Mouse (Mus musculus) ES-CJ7 (cell line): ENCODE results near the gene Neu4.
"Not testable (repeated sequence)": the region's sequence is repeated elsewhere in the genome, so short reads cannot be mapped to it uniquely, and the experiment has no call there.

Source experiments
- DNase-seq: peaks from one replicate; pipeline ENCODE4 v3.0.0; 2011; ENCODE audit warnings: low read depth, low spot score

The Neu4 gene

GRCm38 (mm10) chr1:94020151-94020550 is at the start of gene Neu4:
TSS of gene Neu4 (plus strand) at chr1:94020451.
- no peak for DNase-seq

GRCm38 (mm10) chr1:93970797-93971196 is 49.5 kb upstream of the Neu4 start:
- DNase-seq, result not testable (repeated sequence)

DNA sequence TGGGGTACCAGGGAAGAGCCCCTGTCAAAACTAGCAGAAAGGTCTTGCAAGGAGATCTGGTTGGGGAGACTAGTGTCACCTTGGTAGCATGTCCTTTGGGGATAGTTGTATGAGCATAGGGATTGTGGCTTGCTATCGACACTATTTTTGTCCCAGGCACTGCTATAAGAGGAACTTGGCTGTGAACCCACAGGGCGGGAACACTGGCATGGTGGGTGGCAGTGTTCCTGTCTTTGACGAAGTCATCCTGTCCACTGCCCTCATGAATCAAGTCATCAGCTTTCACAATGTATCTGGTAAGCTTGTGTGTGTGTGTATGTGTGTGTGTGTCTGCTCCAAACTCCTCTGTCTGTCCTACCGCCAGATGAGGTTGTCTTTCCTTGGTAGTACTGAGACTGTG is 44.5 kb upstream of the Neu4 start:
- not testable (repeated sequence) for DNase-seq

DNA sequence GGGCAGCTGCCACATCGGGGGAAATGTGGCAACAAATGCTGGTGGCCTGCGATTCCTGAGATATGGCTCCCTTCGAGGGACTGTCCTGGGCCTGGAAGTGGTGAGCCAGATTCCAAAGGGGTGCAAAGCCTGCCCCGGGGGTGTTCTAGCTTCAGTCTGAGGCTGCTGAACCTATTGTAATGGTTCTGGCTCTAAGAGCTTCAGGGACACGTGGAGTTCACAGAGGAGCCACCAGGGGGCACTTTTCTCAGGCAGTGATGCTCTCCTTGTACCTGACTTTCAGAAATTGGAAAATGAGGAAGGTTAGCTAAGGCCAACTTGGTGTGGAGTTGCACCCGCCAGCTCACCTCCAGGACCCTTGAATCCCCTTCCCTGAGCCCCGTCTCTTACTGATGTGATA is 42.0 kb upstream of the Neu4 start:
- not testable (repeated sequence) for DNase-seq

DNA sequence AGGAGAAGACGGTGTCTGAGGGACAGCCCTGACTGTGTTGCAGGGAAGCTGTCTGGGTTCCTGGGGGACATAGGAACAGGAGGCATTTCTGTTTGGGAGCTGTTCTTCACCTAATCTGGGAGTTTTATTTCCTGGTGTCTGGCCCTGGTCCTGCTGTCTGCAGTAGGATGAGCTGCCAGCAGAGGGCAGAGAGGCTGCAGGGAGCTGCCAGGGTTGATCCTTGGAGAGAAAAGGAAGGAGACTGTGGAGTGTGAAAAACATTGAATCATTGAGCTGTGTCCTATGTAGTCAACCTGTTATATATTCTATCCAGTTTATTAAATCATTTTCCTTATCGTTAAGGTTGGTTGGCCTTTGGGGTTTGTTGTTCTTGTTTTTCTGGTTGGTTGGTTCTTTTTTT is 39.3 kb upstream of the Neu4 start:
- DNase-seq, result not testable (repeated sequence)

DNA sequence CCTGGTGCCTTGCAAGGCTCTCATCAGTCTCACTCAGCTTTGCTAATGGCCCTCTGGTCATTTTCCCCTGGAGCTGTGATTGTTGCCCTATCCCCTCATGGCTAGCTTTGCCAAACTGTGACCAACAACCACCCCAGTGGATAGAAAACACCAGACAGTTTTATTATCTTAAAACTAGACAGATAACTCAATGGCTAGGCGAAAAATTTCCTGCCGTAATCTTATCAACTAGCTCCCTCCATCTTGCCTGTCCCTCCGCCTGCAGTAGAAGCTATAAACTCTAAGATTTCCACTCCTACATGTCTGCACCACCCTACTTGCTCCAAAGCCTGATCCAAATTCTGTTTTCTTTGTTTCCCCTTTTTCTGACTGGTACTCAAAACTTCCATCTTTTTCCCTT is 34.1 kb upstream of the Neu4 start:
- DNase-seq, result no peak

- no peak for DNase-seq
Observed at GRCm38 (mm10) chr1:93988786-93989185, 31.5 kb upstream of the Neu4 start.

GRCm38 (mm10) chr1:93990209-93990608 is 30.0 kb upstream of the Neu4 start, which contains the start of gene Gal3st2c:
TSS of gene Gal3st2c (plus strand) at chr1:93990509.
- DNase-seq, result not testable (repeated sequence)

- not testable (repeated sequence) for DNase-seq
Observed at GRCm38 (mm10) chr1:93991068-93991467, 29.2 kb upstream of the Neu4 start.

- DNase-seq, result not testable (repeated sequence)
Observed at GRCm38 (mm10) chr1:93991491-93991890, 28.8 kb upstream of the Neu4 start.

DNA sequence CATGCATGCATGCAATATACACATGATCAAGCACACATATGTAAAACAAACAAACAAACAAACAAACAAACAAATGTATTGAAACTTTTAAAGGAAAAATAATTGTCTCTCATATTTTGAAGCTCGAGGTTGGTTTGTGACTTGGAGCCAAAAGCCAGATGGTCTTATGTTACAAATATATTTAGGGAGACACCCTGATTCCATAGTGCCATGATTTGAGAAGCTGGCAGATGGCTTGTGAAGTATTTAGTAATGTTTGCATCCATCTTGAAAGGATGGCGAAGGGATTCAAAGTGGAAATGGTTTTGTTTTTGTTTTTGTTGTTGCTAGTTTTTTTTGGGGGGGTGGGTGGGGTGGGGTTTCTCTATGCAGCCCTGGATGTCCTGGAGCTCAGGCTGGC is 19.2 kb upstream of the Neu4 start:
- DNase-seq, result no peak

GRCm38 (mm10) chr1:94005954-94006506 is 14.2 kb upstream of the Neu4 start:
- DNase-seq, result not testable (repeated sequence)

- not testable (repeated sequence) for DNase-seq
Observed at GRCm38 (mm10) chr1:94008826-94009225, 11.4 kb upstream of the Neu4 start.

- no peak for DNase-seq
Observed at GRCm38 (mm10) chr1:94011643-94012042, 8.6 kb upstream of the Neu4 start.

GRCm38 (mm10) chr1:94027506-94028108 is 7.4 kb downstream of the Neu4 start:
- no peak for DNase-seq

- no peak for DNase-seq
Observed at GRCm38 (mm10) chr1:94028741-94029140, 8.5 kb downstream of the Neu4 start.

DNA sequence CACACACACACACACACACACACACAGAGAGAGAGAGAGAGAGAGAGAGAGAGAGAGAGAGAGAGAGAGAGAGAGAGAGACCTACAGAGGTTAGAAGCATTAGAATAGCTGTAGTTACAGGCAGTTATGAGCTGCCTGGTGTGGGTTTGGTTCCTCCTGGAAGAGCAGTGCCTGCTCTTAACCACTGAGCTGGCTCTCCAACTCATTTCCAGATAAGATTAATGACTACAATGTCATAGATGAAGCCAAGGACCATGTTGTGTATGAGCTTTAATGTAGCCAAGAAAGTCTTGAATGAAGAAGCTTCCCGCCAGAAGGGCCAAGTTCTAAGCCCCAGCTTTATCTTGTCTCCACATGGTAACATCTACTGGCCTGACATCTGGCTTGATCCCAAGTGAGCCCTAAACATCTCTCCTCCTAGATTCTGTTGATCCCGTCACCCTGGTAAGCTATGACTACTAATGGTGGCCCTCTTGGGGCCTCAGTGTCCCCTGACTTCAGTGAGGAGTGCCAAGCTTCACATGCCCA is 12.9 kb downstream of the Neu4 start:
- no peak for DNase-seq

DNA sequence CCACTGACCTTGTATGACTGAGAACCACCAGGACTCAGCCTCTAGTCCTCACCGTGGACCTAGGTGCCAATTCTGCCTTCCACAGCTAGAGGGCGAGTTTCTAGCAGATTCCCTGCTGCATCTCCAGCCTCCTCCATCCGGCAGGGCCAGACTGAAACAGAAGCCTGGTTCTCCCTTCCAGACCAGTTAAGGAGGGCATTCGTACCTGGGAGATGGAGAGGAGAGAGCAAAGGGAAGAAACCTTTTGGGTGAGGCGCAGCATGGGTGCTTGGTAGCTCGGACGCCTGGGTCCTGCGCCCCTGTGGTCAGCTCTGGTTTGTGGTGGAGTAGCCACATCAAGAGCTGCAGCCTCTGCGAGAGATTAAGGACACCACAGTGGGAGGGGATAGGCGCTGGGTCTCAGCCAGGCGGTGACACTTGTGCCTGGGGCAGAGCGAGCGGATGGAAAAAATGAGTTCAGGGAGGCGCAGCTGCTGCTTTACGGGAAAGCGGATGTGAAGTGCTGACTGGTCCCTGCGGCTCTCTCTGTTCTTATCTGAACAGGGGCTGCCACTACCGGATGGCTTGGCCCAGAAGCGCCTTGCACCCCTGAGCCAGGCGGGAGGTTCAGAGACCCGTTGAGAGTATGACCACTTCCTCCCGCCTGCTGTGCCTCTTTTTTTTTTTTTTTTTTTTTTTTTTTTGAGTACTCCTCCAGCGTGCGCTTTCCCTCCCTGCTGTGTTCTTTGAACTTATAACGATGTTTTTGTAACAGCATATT is 14.9 kb downstream of the Neu4 start:
- peak; percentile 93 for DNase-seq

GRCm38 (mm10) chr1:94040391-94040790 is 20.1 kb downstream of the Neu4 start:
- no peak for DNase-seq

- DNase-seq, result no peak
Observed at GRCm38 (mm10) chr1:94045559-94045958, 25.3 kb downstream of the Neu4 start.

GRCm38 (mm10) chr1:94046544-94046943 is 26.3 kb downstream of the Neu4 start:
- no peak for DNase-seq

- DNase-seq, result no peak
Observed at GRCm38 (mm10) chr1:94051104-94051503, 30.9 kb downstream of the Neu4 start.

DNA sequence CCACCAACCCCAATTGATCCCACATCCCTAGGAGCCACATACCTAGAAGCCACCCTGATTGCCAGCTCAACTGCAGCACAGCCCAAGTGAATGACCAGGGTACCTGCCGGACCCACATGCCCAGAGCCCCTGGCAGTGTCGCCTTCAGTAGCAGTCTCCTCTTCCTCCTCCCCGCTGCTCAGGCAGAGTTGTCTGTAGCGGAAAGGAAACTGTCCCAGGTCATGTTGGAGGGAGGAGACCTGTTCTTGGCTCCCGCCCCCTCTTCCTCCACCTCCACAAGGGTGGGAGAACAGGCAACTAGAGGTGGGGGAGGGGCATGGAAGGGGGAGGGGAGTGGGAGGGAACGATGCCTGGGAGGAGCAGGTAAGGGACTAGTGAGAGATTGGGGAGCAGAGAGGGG is 32.1 kb downstream of the Neu4 start, which contains the start of gene Pdcd1:
TSS of gene Pdcd1 (minus strand) at position 181 of the 400 bp plus-strand sequence.
- DNase-seq, result no peak
